Mouse (Mus musculus): Measurements from ENCODE around the gene Cbfb. TPM values are rescaled to one million over a fixed set of nuclear protein-coding genes. Genes with fewer than 3 reads are reported as not detected.

The Cbfb gene
- total RNA-seq (2023) = 10 to 100 TPM; 75.7 to 84.6 TPM

DNA sequence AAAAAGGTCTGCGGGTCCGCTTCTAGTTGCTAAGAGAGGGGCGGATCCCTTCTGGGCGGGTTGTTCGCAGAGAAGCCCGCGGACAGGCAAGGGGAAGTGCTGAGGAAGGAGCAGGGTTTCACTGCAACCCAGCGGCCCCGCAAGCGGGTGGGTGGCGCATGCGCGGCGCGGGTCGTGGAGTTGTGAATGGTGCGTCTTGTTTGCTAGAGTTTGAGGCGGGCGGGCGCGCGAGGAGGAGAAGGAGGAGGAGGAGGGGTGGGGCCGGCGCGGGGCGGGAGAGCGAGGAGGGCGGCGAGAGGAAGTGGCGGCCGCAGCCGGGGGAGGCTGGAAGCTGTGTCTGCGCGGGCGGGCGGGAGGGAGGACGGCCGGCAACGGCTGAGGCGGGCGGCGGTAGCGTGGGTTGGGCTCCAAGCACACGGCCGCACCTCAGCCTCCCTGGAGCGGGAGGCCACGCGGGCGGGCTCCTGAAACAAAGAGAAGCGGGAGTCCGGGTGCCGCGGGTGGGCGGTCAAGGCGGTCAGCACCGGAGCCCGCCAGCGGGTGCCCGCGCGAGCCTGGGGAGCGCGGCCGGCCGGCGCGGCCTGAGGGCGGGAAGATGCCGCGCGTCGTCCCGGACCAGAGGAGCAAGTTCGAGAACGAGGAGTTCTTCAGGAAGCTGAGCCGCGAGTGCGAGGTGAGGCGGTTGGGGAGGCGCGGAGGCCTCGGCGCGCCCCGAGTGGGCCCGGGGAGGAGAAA, at the start of gene Cbfb:
TSS of gene Cbfb (plus strand) at position 294 of the 735 bp plus-strand sequence.

DNA sequence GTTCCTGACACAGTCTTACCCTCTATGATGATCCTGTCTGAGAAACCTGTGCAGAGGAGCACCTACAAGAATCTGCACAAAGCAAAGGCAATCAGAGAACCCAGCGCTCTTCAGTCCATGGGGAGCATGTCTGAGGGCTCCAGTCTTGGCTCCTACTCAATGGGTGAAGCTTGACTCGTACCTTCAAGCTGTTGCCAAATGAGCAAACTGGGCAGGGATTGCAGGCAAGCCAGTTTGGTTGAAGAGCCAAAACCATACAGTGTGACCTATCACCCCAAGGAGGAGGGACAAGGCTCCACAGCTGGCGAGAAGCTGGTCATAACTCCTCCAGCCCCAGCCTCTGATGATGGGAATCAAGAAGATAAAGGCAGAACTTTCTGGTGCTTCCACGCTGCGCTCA, 39.0 kb upstream of the Cbfb start, which contains the start of gene Ces4a:
TSS of gene Ces4a (plus strand) at position 292 of the 400 bp plus-strand sequence.

DNA sequence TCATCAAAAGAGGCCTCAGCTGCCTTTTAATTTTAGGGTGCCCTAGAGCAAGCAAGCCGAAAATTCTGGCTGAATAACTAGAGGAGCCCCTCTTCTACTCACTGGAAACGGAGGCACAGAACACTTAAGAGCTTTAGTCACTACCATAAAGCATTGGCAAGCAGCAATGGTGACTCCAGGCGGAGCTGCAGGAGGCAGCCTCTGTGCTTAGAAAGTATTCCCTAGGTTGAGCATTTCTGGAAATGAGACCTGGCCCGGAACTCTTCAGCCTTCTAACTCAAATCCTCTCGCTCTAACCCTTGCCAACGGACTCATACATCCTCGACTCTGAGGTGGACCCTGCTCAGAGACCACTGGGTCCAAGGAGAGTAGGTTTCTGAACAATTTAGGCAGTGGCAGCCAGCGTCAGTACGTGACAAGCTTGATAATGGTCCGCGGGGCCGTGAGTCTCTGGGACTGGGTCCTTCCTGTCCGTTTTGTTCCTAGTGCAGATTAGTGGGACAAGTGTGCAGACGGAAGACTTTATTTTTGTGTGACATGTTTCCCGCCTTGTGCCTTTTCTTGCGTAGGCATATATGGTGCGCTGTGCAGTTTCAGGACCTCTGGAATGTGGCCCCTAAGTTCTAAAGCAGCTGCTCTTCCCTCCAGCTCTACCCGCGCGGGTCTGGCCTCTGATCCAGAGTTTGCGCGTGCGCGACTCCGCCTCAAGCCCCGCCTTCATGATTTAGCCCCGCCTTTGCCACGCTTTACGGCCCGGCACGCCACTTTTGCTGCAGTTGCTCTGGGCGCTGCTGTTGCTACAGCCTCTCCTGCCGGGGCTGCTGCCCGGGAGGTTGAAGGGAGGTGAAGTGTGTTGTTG, 54.2 kb downstream of the Cbfb start, which contains the start of gene D230025D16Rik:
TSS of gene D230025D16Rik (plus strand) at position 733 of the 859 bp plus-strand sequence.

DNA sequence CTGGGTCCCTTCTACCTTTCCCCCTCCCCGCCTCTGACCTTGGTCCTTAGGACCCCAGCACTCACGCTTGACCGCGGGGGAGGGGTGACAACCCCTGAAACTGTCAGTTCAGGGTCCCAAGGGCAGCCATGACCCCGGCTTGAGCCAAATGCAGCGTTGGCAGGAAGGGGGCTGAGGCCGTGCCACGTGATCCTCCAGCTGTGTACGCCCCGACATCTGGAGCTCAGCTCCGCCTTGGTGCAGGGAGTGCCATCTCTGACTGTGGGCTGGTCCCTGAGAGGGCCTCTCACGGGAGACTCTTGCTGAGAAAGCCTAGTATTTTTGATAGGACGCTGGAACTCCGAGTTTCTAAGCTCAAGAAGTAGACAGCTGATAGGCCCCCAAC, 84.5 kb downstream of the Cbfb start, which contains the start of gene B3gnt9:
TSS of gene B3gnt9 (minus strand) at position 188 of the 385 bp plus-strand sequence.

DNA sequence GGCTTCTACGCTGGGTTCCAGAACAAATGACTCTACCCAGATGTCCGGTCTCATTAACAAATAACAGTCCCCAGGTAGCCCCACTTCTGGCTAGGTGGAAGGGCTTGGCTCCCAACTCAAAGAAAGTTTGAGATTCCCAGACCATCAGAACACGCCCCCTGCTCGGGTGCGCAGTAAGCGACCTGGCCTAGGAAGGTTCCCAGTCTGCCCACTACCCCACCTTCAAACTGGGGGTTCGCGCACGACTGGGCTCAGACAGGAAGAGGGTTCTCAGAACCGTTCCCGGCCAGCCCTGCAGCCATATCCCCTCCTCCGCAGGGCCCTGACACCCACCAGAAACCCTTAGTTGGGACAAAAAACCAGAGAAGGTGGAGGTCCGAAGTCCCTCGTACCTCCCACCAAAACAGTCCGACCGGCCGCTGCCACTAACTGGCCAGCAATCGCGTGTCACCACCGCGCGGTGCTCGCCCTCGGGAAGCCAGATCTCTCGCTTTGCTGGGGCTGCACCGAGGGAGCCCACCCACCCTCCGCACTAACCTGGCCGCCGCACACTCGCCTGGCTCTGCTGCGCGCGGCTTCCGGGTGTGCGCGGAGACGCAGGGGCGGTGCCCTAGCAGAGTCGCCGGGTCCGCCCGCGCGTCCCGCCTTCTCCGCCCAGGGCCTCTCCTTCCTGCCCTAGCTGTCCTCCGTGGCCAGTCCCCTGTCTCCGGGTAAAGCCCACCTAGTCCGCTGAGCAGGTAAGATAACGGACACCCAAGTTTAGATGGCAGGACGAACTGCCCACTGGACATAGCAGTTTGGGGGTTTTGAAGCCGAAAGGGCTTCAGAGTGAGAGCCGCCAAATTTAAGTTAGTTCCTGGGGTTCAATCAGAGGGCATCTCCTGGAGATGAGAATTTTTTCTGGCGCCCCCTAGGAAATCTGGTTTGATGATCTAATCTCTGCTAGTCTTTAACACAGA, 93.8 kb downstream of the Cbfb start, which contains the start of the genes Tradd and Fbxl8:
TSS of gene Tradd (minus strand) at position 586 of the 959 bp plus-strand sequence.
TSS of gene Fbxl8 (plus strand) at position 625 of the 959 bp plus-strand sequence.

Other genes starting within 250 kb of the Cbfb start
- under 1 TPM in 1 of 2 experiments, not detected in 1; 0.28 TPM for gene Ces2e, start 244.4 kb upstream of the Cbfb start, total RNA-seq (2023)
- under 1 TPM in 1 of 2 experiments, not detected in 1; 0.11 TPM for gene Ces2f, start 223.3 kb upstream of the Cbfb start, total RNA-seq (2023)
- gene Ces2g, start 209.0 kb upstream of the Cbfb start, total RNA-seq (2023) = 10 to 100 TPM; 13.9 to 26.1 TPM
- not detected for gene Ces2h, start 169.8 kb upstream of the Cbfb start, total RNA-seq (2023)
- gene Ces3a, start 122.1 kb upstream of the Cbfb start, total RNA-seq (2023) = not detected
- gene Ces3b, start 86.9 kb upstream of the Cbfb start, total RNA-seq (2023) = not detected
- gene Ces4a, start 38.9 kb upstream of the Cbfb start, total RNA-seq (2023) = not detected
- 10 to 100 TPM; 28.4 to 40.9 TPM for gene D230025D16Rik, start 54.5 kb downstream of the Cbfb start, total RNA-seq (2023)
- 1 to 10 TPM in 1 of 2 experiments, under 1 TPM in 1; 0.46 to 1.0 TPM for gene B3gnt9, start 84.5 kb downstream of the Cbfb start, total RNA-seq (2023)
- gene Tradd, start 93.9 kb downstream of the Cbfb start, total RNA-seq (2023) = 10 to 100 TPM; 14.7 to 15.1 TPM
- 1 to 10 TPM; 4.4 to 7.2 TPM for gene Fbxl8, start 94.0 kb downstream of the Cbfb start, total RNA-seq (2023)
- under 1 TPM in 1 of 2 experiments, not detected in 1; 0.75 TPM for gene Hsf4, start 99.1 kb downstream of the Cbfb start, total RNA-seq (2023)
- gene Nol3, start 105.5 kb downstream of the Cbfb start, total RNA-seq (2023) = not detected
- 1 to 10 TPM; 1.4 to 1.8 TPM for gene 4931428F04Rik, start 119.2 kb downstream of the Cbfb start, total RNA-seq (2023)
- gene Exoc3l, start 125.4 kb downstream of the Cbfb start, total RNA-seq (2023) = 1 to 10 TPM; 1.0 to 1.5 TPM
- 10 to 100 TPM; 58.9 to 66.0 TPM for gene E2f4, start 127.0 kb downstream of the Cbfb start, total RNA-seq (2023)
- 1 to 10 TPM in 1 of 2 experiments, under 1 TPM in 1; 0.81 to 1.7 TPM for gene Elmo3, start 134.9 kb downstream of the Cbfb start, total RNA-seq (2023)
- 1 to 10 TPM; 5.8 to 6.6 TPM for gene Lrrc29, start 155.6 kb downstream of the Cbfb start, total RNA-seq (2023)
- gene Tmem208, start 155.7 kb downstream of the Cbfb start, total RNA-seq (2023) = 10 to 100 TPM; 25.0 to 27.3 TPM
- gene Fhod1, start 177.3 kb downstream of the Cbfb start, total RNA-seq (2023) = 10 to 100 TPM; 32.7 to 37.5 TPM
- 1 to 10 TPM in 1 of 2 experiments, under 1 TPM in 1; 0.82 to 1.2 TPM for gene Slc9a5, start 178.2 kb downstream of the Cbfb start, total RNA-seq (2023)
- under 1 TPM in 1 of 2 experiments, not detected in 1; 0.22 TPM for gene Plekhg4, start 202.6 kb downstream of the Cbfb start, total RNA-seq (2023)
- gene Kctd19, start 242.8 kb downstream of the Cbfb start, total RNA-seq (2023) = under 1 TPM in 1 of 2 experiments, not detected in 1; 0.13 TPM
- gene Lrrc36, start 242.9 kb downstream of the Cbfb start, total RNA-seq (2023) = under 1 TPM in 1 of 2 experiments, not detected in 1; 0.24 TPM

All from neutrophil, adult 83 days (primary cell).